Mouse (Mus musculus): ENCODE results near the gene Bud13.

The Bud13 gene

DNA sequence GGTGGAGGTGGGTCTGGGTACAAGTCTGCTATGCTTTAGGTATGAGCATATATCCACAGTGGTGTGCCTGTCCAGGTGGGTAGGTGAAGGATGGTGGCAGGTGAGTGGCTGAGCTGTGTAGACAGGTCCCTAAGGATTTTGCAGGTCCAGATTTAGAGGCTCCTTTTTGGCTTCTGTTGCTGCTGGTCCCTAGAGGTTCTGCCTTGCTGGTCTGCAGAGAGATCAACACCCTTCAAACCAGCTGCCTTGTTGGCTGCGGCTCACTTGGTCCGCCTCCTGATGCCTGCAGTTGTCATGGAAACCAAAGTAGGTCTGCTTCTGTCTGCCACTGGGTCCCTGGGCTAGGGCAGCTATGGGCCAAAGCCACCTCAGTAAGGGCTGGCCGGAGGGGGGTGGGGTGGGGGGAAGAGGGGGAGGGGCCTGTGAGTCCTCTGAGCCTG is 55.1 kb downstream of the Bud13 start:
- peak in 1 of 2 experiments; percentile 66 for DNase-seq (ENCODE audit: low spot score in 2 of 2)

DNA sequence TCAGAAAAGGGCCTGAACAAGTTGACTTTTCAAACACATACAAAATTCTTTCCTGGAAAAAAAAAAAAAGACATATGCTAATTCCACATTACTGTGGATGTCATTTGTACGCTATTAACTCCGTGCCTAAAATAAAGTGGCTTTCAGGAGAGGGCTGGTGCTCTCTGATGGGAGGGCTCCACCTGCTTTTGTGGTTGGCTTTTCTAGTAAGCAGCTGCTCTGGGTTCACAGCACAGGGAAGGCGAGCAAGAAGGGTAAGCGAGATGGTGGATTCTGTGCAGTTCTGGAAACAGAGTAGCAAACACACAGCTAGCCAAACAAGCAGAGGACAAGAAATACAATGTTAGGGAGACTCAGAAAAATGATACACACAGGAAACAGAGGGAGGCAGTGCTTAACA is 55.6 kb downstream of the Bud13 start:
- DNase-seq (ENCODE audit: low spot score in 2 of 2) = no peak

GRCm38 (mm10) chr9:46339051-46339652 is 56.3 kb downstream of the Bud13 start:
- no peak for DNase-seq (ENCODE audit: low spot score in 2 of 2)

- DNase-seq (ENCODE audit: low spot score in 2 of 2) = no peak
These were observed 63.3 kb downstream of the Bud13 start for GRCm38 (mm10) chr9:46345887-46346665.
